Mouse (Mus musculus) E14TG2a.4 (cell line): ENCODE measurements around the gene Srcin1.

Source experiments
- CTCF ChIP-seq: conservative IDR thresholded peaks from 2 replicates; pipeline ENCODE4 v1.5.1; 2014; ENCODE audit warnings: low read length
- NANOG ChIP-seq: IDR thresholded peaks from 2 replicates; pipeline ENCODE4 v1.6.1; 2014; ENCODE audit warnings: borderline replicate concordance, low read length, mixed read lengths
- POU5F1 ChIP-seq: IDR thresholded peaks from 2 replicates; pipeline ENCODE4 v1.6.1; 2014; ENCODE audit warnings: low read length, borderline replicate concordance

GRCm38 (mm10) chr11:97463166-97463565, 112.8 kb downstream of the Srcin1 start:
- TF ChIP-seq CTCF (no peak), POU5F1 (no peak), NANOG (no peak)
